Mouse (Mus musculus) liver, adult 2 months (tissue): ENCODE results near the gene Txlng. TPM values are rescaled to one million over a fixed set of nuclear protein-coding genes. Genes with fewer than 3 reads are reported as not detected.
A peak's percentile ranks its signal among the peaks of the same experiment; 100 is the strongest.

Source experiments
- DNase-seq: peaks from one replicate; pipeline ENCODE4 v3.0.0-alpha.2; 2011; ENCODE audit warnings: low read depth, low spot score; ENCODE audit errors: extremely low read depth
- H3K27ac ChIP-seq: fragments of 200-500 bp; replicated peaks from 2 replicates; pipeline ENCODE4 v1.5.1; 2012; ENCODE audit warnings: low read depth, mild to moderate bottlenecking, control low read depth, inconsistent platforms, low read length; ENCODE audit not compliant: insufficient read depth
- H3K27me3 ChIP-seq: fragments of 200-500 bp; 2 replicates; pipeline ENCODE4 v1.6.1; 2012; ENCODE audit warnings: mild to moderate bottlenecking, moderate library complexity, low read length, inconsistent platforms; ENCODE audit not compliant: control insufficient read depth, insufficient read depth
- H3K36me3 ChIP-seq: fragments of 200-500 bp; 2 replicates; pipeline ENCODE4 v1.6.1; 2012; ENCODE audit warnings: low read length, inconsistent platforms; ENCODE audit not compliant: control insufficient read depth, insufficient read depth
- H3K4me1 ChIP-seq: fragments of 200-500 bp; 2 replicates; pipeline ENCODE4 v1.6.1; 2011; ENCODE audit warnings: low read length; ENCODE audit not compliant: control insufficient read depth, insufficient read depth
- H3K4me3 ChIP-seq: fragments of 200-500 bp; 2 replicates; pipeline ENCODE4 v1.5.1; 2011; ENCODE audit warnings: low read depth, mild to moderate bottlenecking, control low read depth, low read length, moderate library complexity; ENCODE audit not compliant: insufficient read depth
- H3K79me2 ChIP-seq: fragments of 200-500 bp; 2 replicates; pipeline ENCODE4 v1.6.1; 2012; ENCODE audit warnings: inconsistent platforms, mild to moderate bottlenecking, low read length, moderate library complexity; ENCODE audit not compliant: control insufficient read depth, insufficient read depth
- H3K9ac ChIP-seq: fragments of 200-500 bp; 2 replicates; pipeline ENCODE4 v1.6.1; 2012; ENCODE audit warnings: low read depth, mild to moderate bottlenecking, control low read depth, inconsistent platforms, low read length
- CTCF ChIP-seq: fragments of 200-500 bp; IDR thresholded peaks from 2 replicates; pipeline ENCODE4 v1.5.1; 2011; ENCODE audit warnings: low read depth, low read length, control low read depth
- POLR2A ChIP-seq: fragments of 200-500 bp; IDR thresholded peaks from 2 replicates; pipeline ENCODE4 v1.6.1; 2011; ENCODE audit warnings: low read length, control low read depth; ENCODE audit not compliant: insufficient read depth; ENCODE audit errors: extremely low read depth
- WGBS: fragments of 180-500 bp; shearing (Covaris S2); methylation state at CpG from one replicate; pipeline ENCODE4 v1.1.7; 2018; 5-methylcytosine and 5-hydroxymethylcytosine counted together
- polyA plus RNA-seq: library from polyadenylated mRNA; depleted of rRNA; stranded (reverse); fragments of >200 nt; gene quantifications from 2 replicates; pipeline ENCODE4 v1.2.3, GENCODE M21; 2012
- total RNA-seq: library from RNA; depleted of rRNA; stranded (reverse); fragments of >200 nt; gene quantifications from 2 replicates; pipeline ENCODE4 v1.2.3, GENCODE M21; 2014

Gene Txlng
- total and polyA plus RNA-seq, 2 experiments: 3.5 to 20.0 TPM

DNA sequence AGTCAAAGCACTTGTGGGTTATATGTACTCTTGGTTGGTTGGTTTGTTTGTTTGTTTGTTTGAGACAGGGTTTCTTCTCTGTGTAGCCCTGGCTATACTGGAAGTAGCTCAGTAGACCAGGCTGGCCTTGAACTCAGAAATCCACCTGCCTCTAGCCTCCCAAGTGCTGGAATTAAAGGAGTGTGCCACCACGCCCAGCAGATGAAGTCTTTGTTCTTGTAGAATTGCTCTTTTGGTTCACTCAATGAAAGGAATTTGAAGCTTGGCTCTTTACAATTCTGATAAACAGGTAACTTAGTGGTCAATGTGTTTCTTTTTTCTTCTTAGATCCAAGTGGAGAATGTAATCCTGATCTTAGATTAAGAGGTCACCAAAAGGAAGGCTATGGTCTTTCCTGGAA lies 58.5 kb downstream of the Txlng start:
- WGBS: 100% methylated on average over 1 of the region's 1 CpGs
- H3K4me1 ChIP-seq: no peaks in the 10 kb centered on the region
- no peak overlapping the region for H3K4me3 ChIP-seq
- peaks cover 24% of the 10 kb centered on the region for H3K36me3 ChIP-seq
- no peak for DNase-seq
- H3K9ac ChIP-seq: no peak overlapping the region
- no peaks in the 10 kb centered on the region for H3K79me2 ChIP-seq
- H3K27me3 ChIP-seq: no peaks in the 10 kb centered on the region
- H3K27ac ChIP-seq: no peak overlapping the region
- TF ChIP-seq POLR2A (no peak), CTCF (no peak)

DNA sequence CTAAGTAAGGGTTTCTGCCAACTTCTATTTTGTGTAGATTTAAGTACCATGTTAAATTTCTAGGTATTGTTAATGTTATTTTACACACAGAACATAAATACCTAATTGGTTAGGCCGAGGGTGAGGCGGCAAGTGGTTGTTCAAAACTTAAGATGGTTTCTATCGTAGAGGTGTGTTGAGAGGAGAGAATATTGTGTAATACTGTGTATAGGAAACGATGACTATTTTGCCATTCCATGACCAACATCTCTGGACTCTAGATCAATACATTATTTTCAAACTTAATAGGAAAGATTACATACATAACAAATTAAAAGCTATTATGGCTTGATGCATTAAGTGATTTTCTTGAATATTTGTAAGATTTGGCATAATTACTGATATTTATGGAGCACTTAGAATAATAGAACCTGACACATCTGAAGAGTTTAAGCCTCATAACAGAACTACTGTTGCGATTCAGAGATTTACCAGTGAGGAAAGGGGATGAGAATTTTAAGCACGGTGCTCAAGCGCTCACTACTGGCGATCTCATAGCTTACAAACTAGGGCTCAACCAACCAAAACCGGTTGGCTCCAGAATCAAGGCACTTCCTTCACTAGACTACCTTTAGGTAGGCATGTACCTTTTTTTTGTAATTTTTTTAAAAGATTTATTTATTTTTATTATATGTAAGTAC lies 67.4 kb downstream of the Txlng start:
- WGBS: 25% methylated on average over 9 of the region's 9 CpGs
- TF ChIP-seq CTCF (no peak), POLR2A (no peak)
- no peak overlapping the region for H3K27ac ChIP-seq
- H3K36me3 ChIP-seq: no peaks in the 10 kb centered on the region; the same call in 1 of the 2 replicates
- H3K4me3 ChIP-seq: peak overlapping the region; percentile 97
- peaks cover 5% of the 10 kb centered on the region for H3K4me1 ChIP-seq
- H3K9ac ChIP-seq: no peak overlapping the region
- peaks cover 7% of the 10 kb centered on the region for H3K79me2 ChIP-seq
- H3K27me3 ChIP-seq: no peaks in the 10 kb centered on the region
- DNase-seq: no peak

DNA sequence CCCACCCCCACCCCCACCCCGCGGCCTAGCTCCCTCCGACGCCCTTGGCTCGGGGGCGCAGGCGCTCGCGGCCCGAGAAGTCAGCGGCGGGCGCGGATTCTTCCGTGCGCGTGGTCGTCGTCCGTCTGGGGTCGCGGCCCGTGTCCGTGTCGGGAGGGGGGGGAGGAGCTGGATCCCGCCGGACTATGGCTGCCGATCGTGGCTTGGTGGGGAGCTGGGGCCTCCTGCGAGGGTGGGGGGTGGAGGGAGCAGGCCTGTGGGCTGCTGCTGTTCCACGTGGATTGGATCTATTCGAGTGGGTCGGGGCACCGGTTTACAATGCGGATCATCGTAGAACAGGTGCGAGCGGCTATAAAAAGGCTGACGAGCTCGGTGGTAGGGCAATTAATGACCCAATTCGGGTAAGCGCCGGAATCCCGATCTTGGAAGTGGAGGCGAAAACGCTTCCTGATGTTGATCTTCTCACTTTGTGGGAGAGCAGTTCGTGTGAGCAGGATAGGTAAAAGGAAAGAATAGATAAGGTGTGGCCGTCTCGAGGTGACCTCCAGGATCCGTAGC lies 68.2 kb downstream of the Txlng start:
- WGBS: under 1% methylated on average over 34 of the region's 50 CpGs
- no peak for DNase-seq
- peak overlapping the region; percentile 89 for H3K9ac ChIP-seq

DNA sequence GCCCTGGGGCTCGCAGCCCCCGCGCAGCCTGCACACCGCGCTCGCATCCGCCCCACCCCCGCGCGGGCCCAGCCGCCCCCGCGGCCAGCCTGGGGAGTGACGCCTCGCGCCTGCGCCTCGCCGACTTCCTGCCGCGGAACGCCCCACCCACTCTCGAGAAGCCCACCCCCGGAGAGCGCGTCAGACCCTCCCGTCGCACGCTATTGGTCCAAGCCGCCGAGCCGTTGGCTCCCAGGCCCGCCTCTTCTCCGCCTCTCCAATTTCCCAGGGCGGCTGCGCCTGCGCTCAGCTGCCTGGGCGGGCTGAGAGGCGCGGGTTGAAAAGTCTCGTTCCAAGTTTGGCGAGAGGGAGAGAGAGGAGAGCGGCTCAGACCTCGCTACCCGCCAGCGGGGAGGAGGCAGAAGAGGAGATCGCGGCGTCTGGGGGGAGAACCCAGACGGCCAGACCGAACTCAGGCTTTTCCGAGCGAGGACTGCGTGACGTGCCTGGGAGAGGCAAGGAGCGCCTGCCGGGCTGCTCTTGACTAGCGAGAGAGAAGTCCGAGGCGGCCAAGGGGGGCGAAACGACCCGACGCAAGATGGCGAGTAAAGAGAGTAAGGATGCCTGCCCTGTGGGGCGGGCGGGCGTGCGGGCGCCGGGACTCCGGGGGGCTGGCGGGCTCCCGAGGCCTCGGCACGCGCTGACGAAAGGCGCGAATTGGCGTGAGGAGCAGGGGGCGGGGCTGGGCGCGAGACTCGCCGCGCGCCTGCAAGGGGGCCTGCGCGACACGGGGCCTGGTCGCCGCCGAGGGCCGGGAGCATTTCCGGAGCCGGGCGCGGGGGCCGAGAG lies 68.9 kb downstream of the Txlng start, which contains the start of gene Rbbp7:
Gene Rbbp7, plus strand, starts transcription at position 288 of the 828 bp plus-strand sequence.
- TF ChIP-seq POLR2A (peak; percentile 86), CTCF (no peak)
- Histone ChIP-seq H3K4me1 (peaks cover 5% of the 10 kb centered on the region), H3K9ac (peak within 1 kb of the TSS; percentile 89), H3K27me3 (no peaks in the 10 kb centered on the region), H3K4me3 (peak within 1 kb of the TSS; percentile 97), H3K27ac (peak within 1 kb of the TSS; percentile 83), H3K36me3 (no peaks in the 10 kb centered on the region; the same call in 1 of the 2 replicates), H3K79me2 (peaks cover 7% of the 10 kb centered on the region)
- 3% methylated on average over 62 of the region's 100 CpGs for WGBS
- peak; percentile 72 for DNase-seq

More for the DNA sequence above, 68.2 kb downstream of the Txlng start:
- H3K27me3 ChIP-seq: no peaks in the 10 kb centered on the region
- no peak for TF ChIP-seq CTCF
- H3K27ac ChIP-seq: no peak overlapping the region; the same call in 1 of the 2 replicates
- H3K36me3 ChIP-seq: no peaks in the 10 kb centered on the region; the same call in 1 of the 2 replicates
- H3K79me2 ChIP-seq: peaks cover 7% of the 10 kb centered on the region
- H3K4me1 ChIP-seq: peaks cover 5% of the 10 kb centered on the region
- H3K4me3 ChIP-seq: peak overlapping the region; percentile 97

DNA sequence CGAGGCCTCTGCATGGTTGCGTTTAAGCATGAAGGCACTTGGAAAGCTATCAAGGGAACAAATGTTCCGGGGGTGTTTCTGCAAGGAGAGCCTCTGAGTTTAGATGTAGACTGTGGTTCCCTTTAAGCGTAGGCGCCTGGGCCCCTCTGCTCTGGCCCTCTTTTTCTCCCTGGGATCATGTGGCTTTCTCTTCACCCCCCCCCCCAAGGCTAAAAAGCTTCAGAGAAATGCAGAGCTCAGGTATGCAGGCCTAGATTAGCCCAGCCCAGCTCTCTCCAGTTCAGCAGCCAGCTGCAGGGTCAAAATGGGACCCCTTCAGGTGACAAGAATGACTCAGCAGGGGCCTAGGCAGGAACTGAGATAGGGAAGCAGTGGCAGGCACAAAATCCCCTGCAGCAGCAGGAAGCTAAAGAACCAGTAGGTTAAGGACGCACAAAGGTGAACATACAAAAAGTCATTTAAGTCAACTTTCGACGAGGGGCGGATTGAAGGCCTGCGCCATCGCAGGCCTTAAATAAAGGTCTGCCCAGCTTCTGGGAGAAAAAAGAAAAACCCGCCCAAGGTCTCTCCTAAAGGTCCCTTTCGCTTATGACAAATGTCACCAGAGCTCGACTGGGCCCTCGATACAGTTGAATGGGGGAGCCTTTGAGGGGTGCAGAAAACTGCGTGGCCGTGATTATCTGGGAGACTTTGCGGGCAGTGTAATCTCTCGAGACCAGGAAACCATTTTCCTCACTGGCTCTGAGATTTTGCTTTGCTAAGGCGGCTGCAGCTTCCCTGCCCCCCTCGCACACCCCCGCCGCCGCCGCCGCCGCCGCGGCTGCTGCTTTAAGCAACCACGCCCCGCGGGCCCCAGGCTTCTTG lies 69.8 kb downstream of the Txlng start:
- WGBS: 19% methylated on average over 22 of the region's 32 CpGs
- no peaks in the 10 kb centered on the region for H3K27me3 ChIP-seq
- H3K27ac ChIP-seq: peak overlapping the region; percentile 72
- H3K9ac ChIP-seq: peak overlapping the region; percentile 79
- peak overlapping the region; percentile 64 for H3K4me3 ChIP-seq
- no peak for TF ChIP-seq CTCF
- H3K79me2 ChIP-seq: peaks cover 7% of the 10 kb centered on the region
- DNase-seq: no peak
- H3K36me3 ChIP-seq: no peaks in the 10 kb centered on the region; the same call in 1 of the 2 replicates
- H3K4me1 ChIP-seq: peaks cover 5% of the 10 kb centered on the region
